Mouse (Mus musculus) myocyte (in vitro differentiated cells): ENCODE results near the gene Zfp85.
A peak's percentile ranks its signal among the peaks of the same experiment; 100 is the strongest.

Experiments
- CEBPB ChIP-seq: IDR thresholded peaks from 2 replicates; pipeline ENCODE4 v1.6.1; 2011; ENCODE audit warnings: mild to moderate bottlenecking, moderate library complexity; ENCODE audit not compliant: poor library complexity, insufficient read depth, severe bottlenecking
- E2F4 ChIP-seq: IDR thresholded peaks from one replicate; pipeline ENCODE4 v1.6.1; 2011; ENCODE audit warnings: mild to moderate bottlenecking, control low read depth, moderate library complexity; ENCODE audit not compliant: insufficient read depth
- MAX ChIP-seq: IDR thresholded peaks from one replicate; pipeline ENCODE4 v1.6.1; 2011; ENCODE audit warnings: low read depth, mild to moderate bottlenecking, control low read depth
- MYOD1 ChIP-seq, 3 experiments: IDR thresholded peaks; one replicate each; pipeline ENCODE4 v1.6.1; 2011; ENCODE audit warnings: control low read depth in 2 of 3, low read depth in 2 of 3, mild to moderate bottlenecking in 2 of 3, moderate library complexity in 1 of 3; ENCODE audit not compliant: insufficient read length in 2 of 3, control insufficient read depth in 1 of 3
- MYOG ChIP-seq, 3 experiments: IDR thresholded peaks; one replicate each; pipeline ENCODE4 v1.6.1; 2011; ENCODE audit warnings: control low read depth in 2 of 3, low read depth in 2 of 3, mild to moderate bottlenecking in 2 of 3; ENCODE audit not compliant: insufficient read length in 2 of 3, control insufficient read depth in 1 of 3, insufficient read depth in 1 of 3
- POLR2A ChIP-seq: IDR thresholded peaks from one replicate; pipeline ENCODE4 v1.6.1; 2011; ENCODE audit warnings: low read depth, mild to moderate bottlenecking, control low read depth, moderate library complexity; ENCODE audit not compliant: insufficient read length
- POLR2AphosphoS2 ChIP-seq: IDR thresholded peaks from one replicate; pipeline ENCODE4 v1.6.1; 2011; ENCODE audit warnings: low read depth, control low read depth; ENCODE audit not compliant: insufficient read length
- TCF12 ChIP-seq: IDR thresholded peaks from one replicate; pipeline ENCODE4 v1.6.1; 2011; ENCODE audit warnings: mild to moderate bottlenecking, control low read depth; ENCODE audit not compliant: poor library complexity, insufficient read depth, severe bottlenecking
- TCF3 ChIP-seq: IDR thresholded peaks from one replicate; pipeline ENCODE4 v1.6.1; 2011; ENCODE audit warnings: low read depth, control low read depth; ENCODE audit not compliant: insufficient read length

- TF ChIP-seq CEBPB (no peak), POLR2A (peak; percentile 29), MYOD1 (IDR thresholded peaks at IDR 0.05; ENCODE audit: control insufficient read depth in 1 of 3, insufficient read length in 2 of 3, low read depth in 2 of 3) (no peak), TCF12 (no peak), MAX (no peak), MYOG (IDR thresholded peaks at IDR 0.05; ENCODE audit: control insufficient read depth in 1 of 3, insufficient read depth in 1 of 3, insufficient read length in 2 of 3, low read depth in 2 of 3) (no peak), POLR2AphosphoS2 (no peak), TCF3 (no peak), E2F4 (no peak)
Observed at GRCm38 (mm10) chr13:67754333-67755306, at the start of gene Zfp85.
